Mouse (Mus musculus) megakaryocyte-erythroid progenitor cell, adult 5-6 weeks (primary cell): ENCODE results near the gene Slc7a15. TPM values are rescaled to one million over a fixed set of nuclear protein-coding genes. Genes with fewer than 3 reads are reported as not detected.

ENCODE experiments used
- ATAC-seq: replicated peaks from 2 replicates; pipeline ENCODE4 v1.8.0; 2016; ENCODE audit warnings: mild to moderate bottlenecking, inconsistent platforms; ENCODE audit not compliant: severe bottlenecking, poor library complexity, low FRiP score, low TSS enrichment
- total RNA-seq, 2 experiments: library from RNA; stranded (forward) in 1 of 2; stranded (reverse) in 1 of 2; fragments of 200-1000, 215-1000 nt in 1 of 2; fragments of >200 nt in 1 of 2; fragmentation: Nextera tagmentation in 1 of 2; gene quantifications; 2 replicates each; pipeline ENCODE4 v1.2.3; 2014 to 2017

The Slc7a15 gene
- total RNA-seq, 2 experiments from 2014 or later = not detected

DNA sequence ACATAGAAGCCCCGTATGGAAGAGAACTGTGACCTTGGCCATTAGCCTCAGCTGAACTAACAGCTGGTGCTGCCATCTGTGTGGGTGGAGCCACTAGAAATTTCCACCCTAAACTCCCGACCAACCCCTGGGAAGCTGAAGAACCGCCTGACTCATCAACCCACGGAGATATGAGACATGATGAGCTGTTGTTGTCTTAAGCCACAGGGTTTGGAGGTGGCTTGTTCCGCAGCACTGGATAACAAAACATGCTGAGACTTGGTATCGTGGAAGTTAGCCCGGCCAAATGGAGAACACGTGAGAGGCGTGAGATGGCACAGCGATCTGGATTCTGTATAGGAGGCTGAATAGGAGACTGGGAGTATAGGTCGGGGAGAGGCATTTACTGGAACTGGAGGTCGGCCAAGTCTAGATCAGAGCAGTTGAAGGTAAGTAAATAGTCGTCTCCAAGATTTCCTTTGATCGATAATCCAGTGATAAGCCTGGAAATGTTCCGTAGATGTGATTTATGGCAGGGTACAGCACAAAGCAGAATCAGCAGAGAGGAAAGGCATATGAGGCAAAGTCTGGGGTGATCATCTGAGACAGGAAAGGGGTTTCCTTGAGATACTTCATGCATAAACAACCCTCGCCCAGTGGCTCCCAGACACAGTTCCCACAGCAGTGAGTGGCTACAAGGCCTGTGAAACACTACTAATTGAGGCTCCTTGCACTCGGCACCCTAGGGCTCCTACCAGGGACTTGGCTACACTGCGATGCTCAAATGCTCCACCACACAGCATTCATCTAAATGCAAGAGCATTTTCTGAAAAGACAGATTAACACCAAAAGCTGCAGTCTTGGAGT is 87.6 kb downstream of the Slc7a15 start:
- 0 out of 2 replicates have a peak, but pooled peaks have one; percentile 41 for ATAC-seq

DNA sequence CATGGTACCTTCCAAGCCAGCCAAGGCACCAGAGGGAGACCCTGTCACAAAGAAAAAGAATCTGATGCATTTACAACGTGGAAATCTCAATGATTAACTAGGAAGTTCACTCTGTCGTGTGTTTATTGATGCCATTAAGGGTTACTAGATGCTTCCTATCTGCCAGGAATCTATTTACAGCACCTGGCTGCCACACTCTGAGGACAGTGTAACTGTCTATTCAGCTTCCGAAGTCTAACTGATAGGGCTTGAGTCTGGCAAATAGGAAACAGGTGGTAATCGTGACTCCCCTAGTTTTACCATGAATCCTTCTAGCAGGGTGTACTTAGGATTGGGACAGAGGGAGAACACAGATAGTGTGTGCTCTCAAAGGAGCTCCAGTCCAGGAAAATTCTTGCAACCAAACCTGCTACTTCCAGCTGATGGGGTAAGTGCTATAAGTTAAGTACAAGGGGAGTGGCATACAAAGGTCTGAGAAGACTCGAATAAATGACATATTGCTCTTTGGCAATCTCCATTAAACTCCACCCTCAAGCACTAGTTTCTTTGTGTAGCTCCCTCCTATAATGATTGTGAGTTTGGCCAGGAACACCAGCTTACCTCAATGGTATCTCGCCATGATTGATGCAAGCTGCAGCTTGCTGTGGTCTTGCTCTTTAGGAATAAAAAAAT is 88.4 kb downstream of the Slc7a15 start:
- peak; percentile 47 for ATAC-seq

DNA sequence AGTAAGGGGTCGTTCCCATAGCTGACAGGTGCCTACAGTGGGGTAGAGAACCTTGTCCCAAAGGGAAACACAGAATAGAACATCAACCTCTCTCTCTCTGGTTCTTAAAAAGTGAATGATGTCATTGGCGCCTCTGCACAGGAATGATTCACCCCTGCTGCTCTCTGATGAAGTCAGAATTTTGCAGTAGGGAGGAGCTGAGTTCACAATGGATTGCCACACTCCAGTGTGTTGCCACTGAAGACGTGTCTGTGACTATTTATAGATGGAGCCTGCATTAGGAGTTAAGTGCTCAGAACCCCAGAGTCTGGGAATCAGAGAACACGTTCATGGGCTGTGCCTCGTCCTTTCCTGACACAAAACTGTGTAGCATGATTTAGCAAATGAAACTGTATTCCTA is 89.2 kb downstream of the Slc7a15 start:
- no peak for ATAC-seq

- ATAC-seq = no peak
Measured at GRCm38 (mm10) chr12:8506954-8507707, 91.7 kb downstream of the Slc7a15 start.

DNA sequence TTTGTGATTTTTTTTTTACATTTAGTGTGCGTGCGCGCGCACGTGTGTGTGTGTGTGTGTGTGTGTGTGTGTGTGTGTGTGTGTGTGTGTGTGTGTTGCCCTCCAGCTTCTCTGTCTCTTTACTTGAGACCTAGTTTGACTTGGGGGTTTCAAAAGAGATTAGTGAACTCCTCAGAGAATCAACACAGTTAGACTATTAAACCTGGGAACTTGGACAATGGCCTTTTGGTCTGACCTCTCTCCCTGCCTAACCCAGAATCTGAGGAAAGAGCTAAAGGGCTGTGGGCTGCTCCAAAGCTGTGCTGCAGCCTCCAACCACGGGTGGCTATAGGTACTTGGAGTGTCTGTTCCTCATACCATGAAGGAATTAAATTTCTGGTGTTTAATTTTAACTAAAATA is 94.7 kb downstream of the Slc7a15 start:
- no peak for ATAC-seq

- no peak for ATAC-seq
Measured at GRCm38 (mm10) chr12:8502546-8502945, 96.3 kb downstream of the Slc7a15 start.

DNA sequence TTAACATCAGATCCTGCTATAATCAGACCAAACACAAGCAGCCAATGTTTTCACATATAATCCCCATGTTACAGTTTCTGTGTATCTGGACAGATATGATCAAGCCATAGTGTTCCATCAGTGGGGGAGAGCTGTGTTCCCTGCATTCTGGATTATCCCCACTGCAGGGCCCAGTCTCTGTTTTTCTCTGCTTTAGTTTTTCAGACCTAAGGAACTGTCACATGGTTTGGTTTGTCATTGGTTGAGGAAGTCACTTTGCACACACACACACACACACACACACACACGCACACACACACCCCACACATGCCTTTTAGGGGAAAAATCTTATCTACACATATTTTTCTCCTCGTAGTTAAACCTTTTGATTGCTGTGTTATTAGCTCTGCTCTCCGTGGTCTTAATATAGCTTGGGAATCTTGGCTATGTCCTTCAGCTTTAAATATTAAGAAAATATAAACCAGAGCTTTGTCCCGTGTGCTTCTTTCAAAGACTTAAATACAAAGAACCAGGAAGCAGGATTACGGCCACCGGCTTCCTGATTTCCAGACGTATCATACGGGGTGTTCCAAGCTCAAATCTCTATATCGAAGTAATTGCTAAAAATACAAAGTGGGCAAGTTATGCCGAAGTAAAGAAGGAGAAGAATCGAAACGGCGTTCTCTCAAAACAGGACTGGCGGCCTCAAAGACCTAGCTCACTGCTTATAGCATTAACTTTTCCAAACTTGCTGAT is 97.1 kb downstream of the Slc7a15 start:
- no peak for ATAC-seq

- no peak for ATAC-seq
Measured at GRCm38 (mm10) chr12:8500597-8501570, 98.0 kb downstream of the Slc7a15 start.

DNA sequence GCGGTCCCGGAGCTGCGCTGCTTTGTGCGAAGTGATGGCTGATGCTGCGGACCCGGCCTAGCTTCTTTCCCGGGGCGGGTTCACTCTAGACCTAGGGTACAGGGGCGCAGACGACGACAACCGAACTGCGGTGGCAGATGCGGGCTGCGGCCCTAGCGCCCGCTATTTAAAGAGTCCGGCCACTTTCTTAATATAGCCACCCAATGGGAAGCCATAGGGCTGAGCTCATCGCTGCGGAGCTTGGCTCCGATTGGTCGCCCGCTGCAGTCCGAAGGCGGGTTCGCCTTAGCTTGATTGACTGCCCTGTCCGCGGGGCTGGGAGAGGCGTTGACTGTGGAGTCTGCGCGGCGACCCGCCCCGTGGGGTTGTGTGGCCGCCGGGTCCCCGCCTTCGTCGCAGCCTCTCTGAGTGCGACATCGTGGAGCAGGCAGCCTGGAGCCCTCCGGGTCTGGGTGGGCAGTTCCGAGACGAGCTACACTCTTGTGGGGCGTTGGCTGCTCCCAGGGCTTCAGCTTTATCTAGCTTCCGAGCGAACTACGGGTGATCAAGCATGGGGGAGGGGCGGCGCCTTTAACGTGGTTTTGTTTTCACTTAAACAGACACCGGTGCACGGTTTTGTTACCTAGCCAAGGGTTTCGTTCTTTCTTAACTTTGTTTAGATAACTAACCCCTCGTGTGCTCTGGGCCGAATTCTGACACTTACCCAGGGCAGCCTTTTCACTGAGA is 98.8 kb downstream of the Slc7a15 start, which contains the start of gene Rhob:
Gene Rhob (minus strand): TSS at position 139 of the 726 bp plus-strand sequence.
- peak; percentile 95 for ATAC-seq

DNA sequence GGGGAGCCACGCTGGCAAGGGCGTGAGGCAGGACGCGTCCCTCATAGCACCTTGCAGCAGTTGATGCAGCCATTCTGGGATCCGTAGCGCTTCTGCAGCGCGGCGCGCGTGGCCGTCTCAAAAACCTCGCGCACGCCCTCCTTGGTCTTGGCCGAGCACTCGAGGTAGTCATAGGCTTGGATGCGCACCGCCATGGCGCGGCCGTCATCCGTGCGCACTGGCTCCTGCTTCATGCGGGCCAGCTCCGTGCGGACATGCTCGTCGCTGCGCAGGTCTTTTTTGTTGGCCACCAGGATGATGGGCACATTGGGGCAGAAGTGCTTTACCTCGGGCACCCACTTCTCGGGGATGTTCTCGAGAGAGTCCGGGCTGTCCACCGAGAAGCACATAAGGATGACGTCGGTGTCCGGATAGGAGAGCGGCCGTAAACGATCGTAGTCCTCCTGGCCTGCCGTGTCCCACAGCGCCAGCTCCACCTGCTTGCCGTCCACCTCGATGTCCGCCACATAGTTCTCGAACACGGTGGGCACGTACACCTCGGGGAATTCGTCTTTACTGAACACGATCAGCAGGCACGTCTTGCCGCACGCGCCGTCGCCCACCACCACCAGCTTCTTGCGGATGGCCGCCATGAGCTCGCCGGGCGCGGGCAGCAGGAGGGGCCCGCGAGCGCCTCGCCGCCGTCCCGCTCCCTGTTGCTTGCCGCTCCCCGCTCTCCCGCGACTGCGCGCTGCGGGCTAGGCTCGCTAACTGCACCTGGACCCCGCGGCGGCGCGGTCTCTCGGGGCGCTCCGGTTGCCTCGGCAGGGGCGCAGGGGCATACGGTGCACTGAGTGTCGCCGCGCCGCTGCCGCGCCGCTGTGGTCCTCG is 99.6 kb downstream of the Slc7a15 start:
- peak; percentile 24 for ATAC-seq

- ATAC-seq = no peak
Measured at GRCm38 (mm10) chr12:8498591-8499000, 100.3 kb downstream of the Slc7a15 start.

DNA sequence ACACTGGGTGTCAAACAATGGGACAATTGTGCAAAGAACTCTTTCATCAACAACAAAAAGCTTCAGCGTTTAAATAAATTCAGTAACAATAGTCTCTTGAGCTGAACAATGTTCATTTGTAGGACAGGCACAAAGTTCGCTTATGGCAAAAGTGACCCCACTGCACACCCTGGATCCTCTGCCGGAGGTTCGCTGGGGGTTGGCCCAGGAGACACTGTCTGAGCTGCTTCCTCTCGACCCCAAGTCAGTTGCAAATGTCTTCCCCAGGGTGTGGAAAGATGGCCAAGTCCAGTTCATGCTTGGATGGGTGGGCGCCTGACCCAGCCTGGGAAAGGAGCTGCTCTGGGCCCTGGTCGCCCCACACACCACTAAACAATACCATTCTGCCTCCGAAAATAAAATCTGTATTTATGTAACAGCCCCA is 100.7 kb downstream of the Slc7a15 start:
- no peak for ATAC-seq

DNA sequence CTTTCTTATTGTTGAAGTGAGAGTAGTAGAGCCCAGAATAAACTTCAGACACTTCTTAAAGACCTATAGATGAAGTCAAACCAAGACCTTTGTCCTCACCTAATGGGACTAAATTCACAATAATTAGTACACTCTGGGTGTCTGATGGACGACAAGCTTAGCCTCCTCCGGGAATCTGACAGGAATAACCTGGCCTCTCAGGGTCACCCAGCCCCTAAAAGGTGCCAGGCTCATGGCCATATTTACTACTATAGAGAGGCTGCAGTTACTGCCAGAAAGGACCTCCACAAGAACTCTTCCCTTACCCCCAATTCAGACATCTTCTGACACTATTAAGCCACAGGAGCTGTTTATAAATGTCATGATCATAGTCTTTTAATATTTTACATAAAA is 101.6 kb downstream of the Slc7a15 start:
- ATAC-seq = no peak

- ATAC-seq = no peak
Measured at GRCm38 (mm10) chr12:8496679-8497313, 102.1 kb downstream of the Slc7a15 start.

- no peak for ATAC-seq
Measured at GRCm38 (mm10) chr12:8495881-8496678, 102.8 kb downstream of the Slc7a15 start.
